Mouse (Mus musculus) lung, adult 18-20 months (tissue): Measurements from ENCODE around the gene Plekha6.

Source experiments
- DNase-seq, 2 experiments: peaks; one replicate each; pipeline ENCODE4 v3.0.0; 2022; ENCODE audit warnings: mixed read lengths in 2 of 2

Gene Plekha6

GRCm38 (mm10) chr1:133163820-133164431 is at the start of gene Plekha6:
Gene Plekha6, plus strand, starts transcription at chr1:133164210.
- DNase-seq: peak in 1 of 2 experiments; percentile 31

GRCm38 (mm10) chr1:133116108-133116507 is 47.9 kb upstream of the Plekha6 start:
- no peak for DNase-seq

DNA sequence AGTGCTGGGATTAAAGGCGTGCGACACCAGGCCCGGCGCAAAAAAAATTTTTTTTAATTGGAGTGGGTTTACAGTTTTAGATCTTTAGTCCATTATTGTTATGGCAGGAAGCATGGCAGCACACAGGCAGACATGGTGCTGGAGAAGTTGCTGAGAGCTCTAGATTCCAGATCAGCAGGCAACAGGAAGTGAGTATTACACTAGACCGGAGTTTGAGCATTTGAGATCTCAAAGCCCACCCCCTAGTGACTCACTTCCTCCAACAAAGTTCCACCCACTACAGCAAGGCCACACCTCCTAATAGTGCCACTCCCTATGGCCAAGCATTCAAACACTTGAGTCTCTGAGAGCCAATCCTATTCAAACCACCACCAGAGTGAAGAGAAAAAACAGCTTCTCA is 45.9 kb upstream of the Plekha6 start:
- peak; percentile 61 to 67 for DNase-seq

- no peak for DNase-seq
Observed at GRCm38 (mm10) chr1:133118844-133119243, 45.2 kb upstream of the Plekha6 start.

GRCm38 (mm10) chr1:133119931-133120712 is 43.9 kb upstream of the Plekha6 start:
- DNase-seq: peak; percentile 44 to 61

DNA sequence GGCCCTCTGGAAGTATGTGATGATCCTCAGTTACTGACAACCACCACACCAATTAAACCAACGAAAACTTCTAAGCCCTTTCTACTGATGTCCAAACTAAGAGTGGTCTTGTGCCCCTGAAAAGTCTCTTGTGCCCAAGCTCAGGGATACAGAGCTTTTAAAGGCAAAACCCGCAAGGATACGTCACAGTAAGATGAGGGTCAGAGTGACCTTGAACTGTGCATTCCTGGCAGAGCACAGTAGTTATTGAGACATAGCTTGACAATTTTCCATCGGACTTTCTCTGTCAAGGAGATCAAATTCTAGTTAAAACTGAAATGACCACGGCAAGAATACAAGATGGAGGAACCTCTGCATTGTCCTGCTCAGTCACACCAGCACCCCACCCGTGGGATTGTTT is 42.8 kb upstream of the Plekha6 start:
- DNase-seq: no peak

- DNase-seq: no peak
Observed at GRCm38 (mm10) chr1:133124137-133124536, 39.9 kb upstream of the Plekha6 start.

GRCm38 (mm10) chr1:133125640-133126364 is 38.2 kb upstream of the Plekha6 start:
- DNase-seq: no peak

- DNase-seq: no peak
Observed at GRCm38 (mm10) chr1:133126365-133126740, 37.7 kb upstream of the Plekha6 start.

- DNase-seq: no peak
Observed at GRCm38 (mm10) chr1:133127328-133127727, 36.7 kb upstream of the Plekha6 start.

GRCm38 (mm10) chr1:133129471-133130221 is 34.4 kb upstream of the Plekha6 start:
- peak; percentile 32 to 37 for DNase-seq

- peak; percentile 100 for DNase-seq
Observed at GRCm38 (mm10) chr1:133130638-133131560, 33.1 kb upstream of the Plekha6 start, which contains the start of gene Ppp1r15b. Gene Ppp1r15b, plus strand, starts transcription at chr1:133131143.

GRCm38 (mm10) chr1:133131561-133131905 is 32.5 kb upstream of the Plekha6 start:
- no peak for DNase-seq

DNA sequence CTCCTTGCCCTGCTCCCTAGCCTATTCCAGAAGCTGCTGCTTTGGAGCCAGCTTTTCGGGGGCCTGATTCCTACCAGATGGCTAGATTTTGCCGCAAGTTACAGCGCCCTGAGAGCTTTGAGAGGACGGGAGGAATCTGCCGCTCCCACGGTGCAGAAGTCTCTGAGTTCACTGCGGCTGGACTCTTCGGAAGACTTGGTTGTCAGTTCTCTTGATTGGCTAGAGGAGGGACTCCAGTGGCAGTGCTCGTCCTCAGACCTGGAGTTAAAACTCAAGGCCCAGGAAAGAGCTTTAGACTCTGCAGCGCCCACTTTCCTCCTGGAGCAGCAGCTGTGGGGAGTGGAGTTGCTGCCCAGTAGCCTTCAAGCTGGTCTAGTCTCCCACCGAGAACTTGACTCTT is 32.1 kb upstream of the Plekha6 start:
- DNase-seq: peak in 1 of 2 experiments; percentile 9

GRCm38 (mm10) chr1:133132388-133133326 is 31.4 kb upstream of the Plekha6 start:
- no peak for DNase-seq

- DNase-seq: peak in 1 of 2 experiments; percentile 21
Observed at GRCm38 (mm10) chr1:133133425-133133824, 30.6 kb upstream of the Plekha6 start.

DNA sequence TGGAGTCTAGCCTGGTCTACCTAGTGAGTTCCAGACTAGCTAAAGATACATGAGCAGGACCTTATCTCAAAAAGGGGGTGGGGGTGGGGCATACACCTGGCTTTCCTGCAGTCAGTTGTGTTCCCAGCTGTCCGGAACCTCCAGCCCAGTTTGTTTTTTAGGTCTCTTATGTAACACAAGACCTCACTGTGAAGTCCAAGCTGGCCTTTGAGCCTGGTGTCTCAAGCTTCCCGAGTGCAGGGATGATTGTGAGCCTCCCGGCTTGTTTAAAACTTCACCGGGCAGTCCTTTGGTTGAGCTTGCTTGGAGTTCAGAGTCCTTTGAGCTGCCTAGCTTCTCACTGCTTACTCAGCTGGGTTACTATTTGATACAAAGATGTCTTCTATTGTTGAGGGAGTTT is 29.9 kb upstream of the Plekha6 start:
- DNase-seq: no peak

DNA sequence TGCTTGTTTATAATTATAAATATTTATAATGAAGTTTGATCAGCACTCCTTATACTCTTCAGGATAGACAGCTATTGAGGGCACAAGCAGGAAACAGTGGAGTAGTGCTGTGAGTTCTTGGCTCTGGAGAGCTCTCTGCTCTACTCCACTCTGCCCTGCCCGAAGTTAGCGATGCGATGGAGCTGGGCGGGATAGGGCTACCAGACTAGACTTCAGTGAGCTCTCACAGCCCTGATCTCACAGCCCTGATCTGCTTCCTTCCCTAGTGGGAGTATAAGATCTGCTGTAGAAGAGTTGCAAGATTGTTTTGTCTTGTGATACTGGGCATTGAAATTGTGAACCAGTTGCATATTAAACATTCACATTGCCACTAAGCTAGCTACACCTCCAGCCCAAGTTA is 29.1 kb upstream of the Plekha6 start:
- DNase-seq: peak; percentile 26 to 29

- no peak for DNase-seq
Observed at GRCm38 (mm10) chr1:133135808-133136207, 28.2 kb upstream of the Plekha6 start.

DNA sequence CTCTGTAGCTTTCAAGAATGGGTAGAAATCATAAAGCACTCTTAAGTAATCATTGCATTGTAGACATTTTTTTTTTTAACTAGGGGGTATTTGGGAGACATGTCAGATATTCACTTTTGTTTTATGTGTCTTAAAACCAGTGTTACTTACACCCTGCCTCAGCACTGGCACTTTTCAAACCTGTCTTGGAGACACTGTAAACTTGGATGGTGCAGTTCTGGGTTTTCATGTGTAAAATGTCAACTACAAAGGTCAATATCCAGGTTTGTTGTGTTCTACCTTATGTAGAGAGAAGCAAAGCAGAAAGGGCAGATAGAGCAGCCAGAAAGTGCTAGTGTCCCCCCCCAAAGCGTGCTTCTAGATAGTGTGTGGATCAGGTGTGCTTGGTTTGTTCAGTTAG is 25.6 kb upstream of the Plekha6 start:
- DNase-seq: no peak
